Mouse (Mus musculus) frontal cortex, postnatal 25 days (tissue): ENCODE measurements at regions not wholly inside any gene's neighbourhood (a gene's known extent, or its start where the extent isn't known, plus 50 kb on each side); places are given as distances from the start of the nearest gene placed in this dataset.

Experiments used
- DNase-seq, 2 experiments: peaks; one replicate each; pipeline ENCODE4 v3.0.0; 2022; ENCODE audit warnings: low spot score in 2 of 2

DNA sequence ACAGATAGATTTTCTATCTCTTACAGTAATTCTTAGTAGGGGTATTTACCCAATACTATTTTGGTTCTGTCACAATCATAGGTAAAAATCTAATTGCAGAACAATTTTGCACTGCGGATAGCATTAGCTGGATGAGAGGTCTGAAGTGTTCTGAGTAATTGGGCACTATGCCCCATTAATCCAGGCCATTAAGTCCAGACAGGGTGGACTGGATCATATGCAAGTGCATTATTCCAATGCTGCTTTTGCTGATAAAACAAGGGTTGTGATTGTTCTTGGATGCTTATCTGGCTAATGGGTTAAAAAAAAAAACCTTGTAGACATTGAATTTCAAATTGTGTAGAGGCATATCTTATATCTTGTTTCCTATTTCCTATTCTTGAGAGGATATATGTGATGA is 1732.6 kb upstream of the Gm6569 start:
- DNase-seq, result no peak

DNA sequence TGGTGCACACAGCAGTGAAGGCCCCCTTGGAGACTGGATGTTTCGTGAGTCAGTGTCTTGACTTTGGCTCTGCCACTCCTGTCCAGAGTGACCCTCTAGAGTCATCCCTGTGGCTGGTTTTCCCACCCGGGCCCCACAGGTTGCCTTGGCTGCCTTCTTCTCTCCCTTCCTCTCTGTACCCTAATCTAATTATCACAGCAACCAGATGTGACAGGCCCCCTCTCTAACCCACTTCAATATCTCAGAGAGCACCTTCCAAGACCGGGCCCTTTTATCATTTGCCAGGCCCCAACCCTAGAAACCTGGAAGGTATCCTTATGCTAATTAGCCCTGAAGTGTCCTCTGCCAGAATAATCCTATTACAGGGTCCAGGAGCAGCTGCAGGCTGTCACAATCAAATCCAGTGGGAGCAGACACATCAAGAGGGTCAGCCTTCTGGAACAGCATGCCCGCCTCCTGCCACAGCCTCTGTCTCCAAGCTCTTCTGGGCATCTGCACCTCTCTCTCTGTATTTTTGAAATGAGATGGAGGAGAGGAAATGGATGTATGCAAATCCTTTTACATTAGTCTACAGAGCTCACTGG is 1728.4 kb upstream of the Gm6569 start:
- no peak for DNase-seq

DNA sequence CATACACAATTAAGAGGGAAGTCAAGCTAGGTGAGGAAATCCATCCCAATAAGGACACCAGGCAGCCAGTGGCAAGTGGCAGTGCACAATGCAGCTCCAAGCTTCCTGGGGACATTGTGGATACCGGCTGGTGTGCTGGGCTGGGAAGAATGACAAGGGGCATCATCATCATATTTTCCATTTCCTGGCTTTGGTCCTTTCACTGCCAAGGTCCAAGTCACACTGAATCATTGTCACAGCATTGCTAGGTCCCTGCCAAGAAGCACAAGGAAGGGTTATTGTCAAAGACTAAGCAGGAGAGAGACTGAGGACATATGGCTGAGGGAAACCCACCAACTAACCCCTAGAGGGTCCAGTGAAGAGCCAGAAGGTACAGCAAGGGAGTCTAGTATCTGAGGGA is 1723.8 kb upstream of the Gm6569 start:
- no peak for DNase-seq

- no peak for DNase-seq
These were observed 1717.6 kb upstream of the Gm6569 start for GRCm38 (mm10) chr15:72116772-72117171.

GRCm38 (mm10) chr15:72134226-72134625 is 1700.1 kb upstream of the Gm6569 start:
- no peak for DNase-seq

- no peak for DNase-seq
These were observed 1698.3 kb upstream of the Gm6569 start for GRCm38 (mm10) chr15:72135992-72136617.

GRCm38 (mm10) chr15:72140122-72140521 is 1694.2 kb upstream of the Gm6569 start:
- no peak for DNase-seq

- DNase-seq, result no peak
These were observed 1683.8 kb upstream of the Gm6569 start for GRCm38 (mm10) chr15:72150581-72150980.

DNA sequence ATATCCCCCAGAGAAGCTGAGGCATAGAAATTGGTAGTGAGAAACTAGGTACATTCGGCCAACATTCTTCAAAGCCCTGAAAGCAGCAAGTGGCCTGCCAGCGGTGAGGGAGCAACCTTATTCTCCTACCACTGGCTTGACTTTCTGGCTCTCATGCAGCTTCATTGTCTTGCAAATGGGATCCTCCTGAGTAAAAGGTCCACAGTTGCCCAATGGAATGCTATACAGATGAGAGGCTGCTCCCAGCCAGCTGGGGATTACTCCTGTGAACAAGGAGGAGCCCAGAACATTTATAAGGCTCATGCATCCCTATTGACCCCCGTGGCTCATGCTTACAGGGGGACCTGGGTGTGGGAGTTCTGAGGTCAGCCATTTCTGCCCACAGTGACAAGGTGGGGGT is 1675.9 kb upstream of the Gm6569 start:
- DNase-seq, result no peak

- DNase-seq, result no peak
These were observed 1633.5 kb upstream of the Gm6569 start for GRCm38 (mm10) chr15:72200861-72201260.

DNA sequence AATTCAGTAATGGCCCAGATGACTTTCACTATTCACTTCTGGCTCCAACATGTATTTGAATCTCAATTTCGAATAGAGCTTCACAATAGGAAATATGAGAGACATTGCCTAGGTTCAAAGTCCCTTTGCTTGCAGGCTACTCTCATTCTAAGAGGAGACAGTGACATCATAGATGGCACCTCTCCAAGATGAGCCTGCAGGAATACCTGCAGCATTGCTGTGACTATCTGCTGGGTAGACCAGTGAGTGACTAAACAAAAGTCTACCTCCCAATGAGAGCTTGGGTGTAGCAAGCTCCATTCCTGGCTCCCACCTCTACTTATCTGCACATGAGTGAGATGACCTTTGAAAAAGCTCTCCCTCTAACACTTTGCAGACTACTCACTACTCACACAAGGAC is 1632.6 kb upstream of the Gm6569 start:
- no peak for DNase-seq

DNA sequence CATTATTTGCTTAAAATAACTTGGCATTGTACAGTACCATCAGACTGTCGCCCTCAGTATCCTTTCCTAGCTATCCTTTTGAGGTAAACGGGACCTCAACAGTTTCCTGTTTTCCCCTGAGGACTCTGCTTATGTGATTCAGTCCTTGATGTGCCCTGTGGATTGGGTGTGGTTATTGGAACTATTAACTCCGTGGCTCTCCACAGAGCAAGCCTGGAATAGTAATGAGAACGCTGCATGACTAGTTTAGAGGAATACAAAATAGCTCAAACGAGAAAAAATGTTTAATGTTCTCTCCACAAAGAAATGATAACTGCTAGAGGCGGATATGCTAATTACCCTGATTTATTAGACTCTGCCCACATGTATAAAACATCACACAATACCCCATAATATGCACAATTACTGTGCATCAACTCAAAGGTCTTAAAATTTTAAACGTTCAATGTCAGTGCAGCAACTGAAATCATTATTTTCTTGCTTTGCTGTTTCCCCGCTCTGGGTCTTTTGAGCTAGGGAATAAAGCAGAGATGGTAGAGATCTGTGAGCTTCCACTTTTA is 1629.0 kb upstream of the Gm6569 start:
- no peak for DNase-seq

DNA sequence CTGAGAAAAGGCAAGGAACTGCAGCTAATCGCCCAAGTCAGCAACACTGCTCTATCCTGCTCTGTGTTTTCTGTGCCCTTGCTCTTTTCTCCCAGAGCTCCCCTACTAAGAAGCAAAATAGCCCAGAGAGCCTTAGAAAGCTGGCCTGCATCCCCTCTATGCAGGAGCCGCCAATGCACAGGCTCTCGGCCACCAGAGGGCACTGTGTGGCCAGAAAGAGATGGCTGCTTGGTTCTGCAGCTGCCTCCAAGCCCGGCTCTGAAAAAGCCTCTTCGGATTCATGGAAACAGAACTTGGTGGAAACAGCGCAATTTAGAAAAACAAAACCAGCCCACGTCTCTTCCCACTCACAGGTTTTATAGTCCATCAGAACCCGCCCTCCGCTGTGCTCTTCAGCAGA is 1628.4 kb upstream of the Gm6569 start:
- DNase-seq, result peak; percentile 86

- no peak for DNase-seq
These were observed 1626.8 kb upstream of the Gm6569 start for GRCm38 (mm10) chr15:72207589-72207988.

DNA sequence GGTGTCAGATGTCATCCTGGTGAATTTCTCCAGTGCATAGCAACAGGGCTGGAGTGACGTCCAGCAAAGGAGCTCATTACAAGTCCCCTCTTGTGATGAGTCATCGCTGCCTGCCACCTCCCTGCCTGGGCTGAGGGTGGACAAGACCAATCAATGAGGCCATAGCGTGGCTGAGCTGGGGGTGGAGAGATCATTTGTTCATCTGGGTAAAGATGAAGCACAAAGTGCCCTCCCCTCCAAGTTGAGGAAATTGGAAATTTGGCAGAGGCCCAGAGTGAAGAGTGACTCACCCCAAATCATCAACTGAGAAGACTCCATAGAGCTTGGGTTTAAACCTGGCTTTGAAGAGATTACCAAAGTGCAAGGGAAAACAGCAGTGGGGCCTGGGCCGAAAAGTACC is 1626.3 kb upstream of the Gm6569 start:
- no peak for DNase-seq

DNA sequence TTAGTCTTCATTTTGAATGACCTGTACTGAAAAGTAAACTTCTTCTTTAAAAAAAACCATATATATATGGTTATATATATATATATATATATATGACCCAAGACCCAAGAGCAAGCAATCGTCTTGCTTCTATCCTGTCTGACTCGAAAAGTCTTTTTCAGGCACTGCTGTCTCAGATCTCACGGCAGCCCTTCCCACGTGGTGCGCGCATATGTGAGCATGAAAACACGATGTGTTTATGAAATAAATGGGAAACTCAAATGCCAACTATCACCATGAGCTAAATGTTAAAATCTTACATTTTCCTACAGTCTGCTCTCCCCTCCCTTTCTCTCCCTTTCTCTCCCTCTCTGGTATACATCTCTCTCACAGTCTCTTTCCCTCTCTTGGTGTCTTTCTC is 1625.4 kb upstream of the Gm6569 start:
- DNase-seq, result no peak

DNA sequence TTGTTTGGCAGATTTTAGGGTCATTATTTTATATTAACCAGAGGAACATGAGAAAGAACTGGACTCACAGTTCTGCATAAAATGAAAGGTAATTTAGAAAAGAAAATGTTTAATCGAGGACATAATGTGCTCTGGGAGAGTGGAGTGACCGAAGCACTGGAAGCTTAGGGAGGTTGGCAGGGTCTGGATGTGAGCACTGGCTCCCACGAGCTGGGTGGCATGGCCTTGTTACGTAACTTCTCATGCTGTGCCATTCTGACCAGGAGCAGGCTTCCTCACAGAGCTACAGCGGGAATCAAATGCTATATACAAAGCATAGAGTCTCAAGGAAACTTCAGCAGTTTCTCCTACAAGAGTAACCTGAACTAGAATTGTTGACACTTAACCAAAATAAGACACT is 1616.6 kb upstream of the Gm6569 start:
- no peak for DNase-seq

DNA sequence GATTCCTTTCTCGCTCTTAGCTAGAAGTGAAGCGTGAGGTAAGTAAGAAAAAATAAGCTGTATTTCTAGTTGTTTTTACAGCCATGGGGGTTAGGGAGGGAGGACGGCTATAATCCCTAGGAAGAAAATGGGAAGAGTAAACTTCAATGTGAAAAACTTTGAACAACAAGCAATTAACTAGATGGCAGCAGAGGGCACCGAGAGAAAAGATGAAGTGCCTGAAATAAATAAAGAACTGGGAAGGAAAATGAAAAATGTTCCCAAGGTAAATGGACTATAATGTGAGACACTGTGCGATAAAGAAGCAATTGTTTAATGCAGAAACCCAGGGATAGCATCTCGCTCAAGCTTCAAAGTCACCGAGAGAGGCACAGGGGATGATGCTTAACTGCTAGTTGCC is 1614.4 kb upstream of the Gm6569 start:
- no peak for DNase-seq

DNA sequence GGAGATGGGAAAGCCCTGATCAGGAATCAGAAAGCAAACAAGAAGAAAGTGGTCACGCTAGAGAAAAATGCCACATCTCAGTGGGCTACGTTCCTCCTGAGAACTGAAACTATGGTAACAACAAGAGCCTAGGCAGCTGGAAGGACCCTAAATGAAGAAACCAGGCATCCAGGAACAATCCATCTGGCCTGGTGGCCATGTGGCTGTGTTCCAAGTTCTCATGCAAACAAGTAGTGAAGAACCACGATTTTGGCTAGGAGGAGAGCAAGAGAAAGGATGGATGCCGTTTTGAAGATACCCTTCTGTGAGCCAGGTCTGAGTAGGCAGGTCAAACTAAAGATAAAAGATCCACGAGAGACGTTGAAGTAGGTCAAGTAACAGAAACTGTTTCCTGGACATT is 1613.6 kb upstream of the Gm6569 start:
- DNase-seq, result no peak

- DNase-seq, result no peak
These were observed 1602.0 kb upstream of the Gm6569 start for GRCm38 (mm10) chr15:72232355-72232754.

GRCm38 (mm10) chr15:72264619-72265018 is 1569.7 kb upstream of the Gm6569 start:
- DNase-seq, result no peak

GRCm38 (mm10) chr15:72283846-72284245 is 1550.5 kb upstream of the Gm6569 start:
- DNase-seq, result no peak

- DNase-seq, result no peak
These were observed 1537.7 kb upstream of the Gm6569 start for GRCm38 (mm10) chr15:72296648-72297047.

DNA sequence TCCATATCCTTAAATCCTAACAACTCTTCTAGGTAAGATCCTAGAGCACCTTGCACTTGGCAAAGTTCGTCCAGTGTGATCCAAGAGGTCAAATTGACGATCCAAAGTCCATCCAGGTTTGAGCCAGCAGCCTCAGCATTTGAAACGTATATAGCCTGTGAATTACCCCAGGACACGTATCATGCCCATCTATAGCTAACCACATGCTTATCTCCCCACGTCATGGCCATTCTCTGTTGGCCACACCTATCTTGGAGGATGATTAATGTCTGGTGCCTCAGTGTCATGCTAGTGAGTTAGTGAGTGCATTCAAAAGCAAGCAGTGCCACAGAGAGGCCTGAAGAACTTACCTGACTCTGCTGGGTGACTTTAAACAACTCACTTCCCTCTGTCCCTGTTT is 1521.9 kb upstream of the Gm6569 start:
- no peak for DNase-seq
